Comparison of ENCODE assay signal across 12 mouse cellular contexts in genomic region chr2:33636628-33637188, GRCm38 (mm10). TPM values are rescaled to one million over a fixed set of nuclear protein-coding genes. Genes with fewer than 3 reads are reported as not detected.
DNase-seq lines count a peak whose midpoint lies in the region; ATAC-seq and TF ChIP-seq lines count a peak whose summit lies in the region.
"Had no signal": no experiment of that assay in that cellular context is flagged by ENCODE, and none has a peak within 500 bp of the region (broad histone marks: within the 10 kb centered on the region; RNA-seq: fewer than 3 reads in every experiment).

No protein-coding gene starts in this region.

- H3K27ac ChIP-seq in lung, embryonic 14.5 days (ENCODE audit: low read depth): no peak overlapping the region
- H3K27ac ChIP-seq in hindbrain, embryonic 10.5 days: peak overlapping the region; percentile 69; the same call in 1 of the 2 replicates
- H3K27ac ChIP-seq in midbrain, postnatal 0 days (ENCODE audit: low read depth, low read length): no peak overlapping the region
- H3K27ac ChIP-seq: layer of hippocampus, adult 2 months had no signal

- DNase-seq in lung, embryonic 14.5 days: no peak
- DNase-seq in lung, adult 18-20 months: no peak
- DNase-seq in embryo, embryonic 11 days: peak; percentile 42
- peak; percentile 52 for DNase-seq in hindbrain, embryonic 10.5 days (ENCODE audit: low spot score)
- DNase-seq in midbrain, postnatal 0 days (ENCODE audit: low spot score): no peak
- DNase-seq in right cerebral cortex, postnatal 4 days: no peak
- DNase-seq in gastrocnemius, postnatal 36 days: no peak
- DNase-seq in layer of hippocampus, adult 8-10 months (ENCODE audit: low spot score in 2 of 2): no peak
- DNase-seq: lung, postnatal 4 days had no signal

- H3K4me1 ChIP-seq in lung, embryonic 14.5 days (ENCODE audit: insufficient read depth): no peaks in the 10 kb centered on the region
- H3K4me1 ChIP-seq in hindbrain, embryonic 10.5 days (replicated peaks): peaks cover 81% of the 10 kb centered on the region
- no peaks in the 10 kb centered on the region for H3K4me1 ChIP-seq in midbrain, postnatal 0 days (ENCODE audit: insufficient read depth, low read length)

- no peak for TF ChIP-seq CTCF in lung, embryonic 14.5 days (IDR thresholded peaks at IDR 0.05; ENCODE audit: low read depth)
- TF ChIP-seq CTCF in midbrain, postnatal 0 days (IDR thresholded peaks at IDR 0.05): no peak

- no peak overlapping the region for H3K9ac ChIP-seq in lung, embryonic 14.5 days
- H3K9ac ChIP-seq in midbrain, postnatal 0 days (replicated peaks; ENCODE audit: low read length, poor library complexity, severe bottlenecking): no peak overlapping the region
- H3K9ac ChIP-seq: heart, embryonic 12.5 days had no signal

- H3K4me2 ChIP-seq in lung, embryonic 14.5 days: peak overlapping the region; percentile 7; the same call in 1 of the 2 replicates
- peak overlapping the region; percentile 12; the same call in 1 of the 2 replicates for H3K4me2 ChIP-seq in midbrain, postnatal 0 days (ENCODE audit: low read depth, low read length, poor library complexity, severe bottlenecking)

- H3K9me3 ChIP-seq in lung, embryonic 14.5 days (ENCODE audit: low read depth, low read length): no peaks in the 10 kb centered on the region
- no peaks in the 10 kb centered on the region for H3K9me3 ChIP-seq in hindbrain, embryonic 10.5 days
- no peaks in the 10 kb centered on the region for H3K9me3 ChIP-seq in midbrain, postnatal 0 days (ENCODE audit: low read length)
- H3K9me3 ChIP-seq: heart, embryonic 12.5 days had no signal

- H3K27me3 ChIP-seq in lung, embryonic 14.5 days (ENCODE audit: insufficient read depth, low read length): peaks cover 98% of the 10 kb centered on the region
- H3K27me3 ChIP-seq in hindbrain, embryonic 10.5 days (ENCODE audit: insufficient read depth, poor library complexity, severe bottlenecking): peaks cover 100% of the 10 kb centered on the region
- H3K27me3 ChIP-seq in midbrain, postnatal 0 days (ENCODE audit: insufficient read depth, low read length): peaks cover 79% of the 10 kb centered on the region

- intact Hi-C loops in gastrocnemius, postnatal 36 days (cut with DNase I): no loop called here

- 0 out of 2 replicates have a peak overlapping the region, but pooled peaks have one; percentile 2 for H3K4me3 ChIP-seq in lung, embryonic 14.5 days (ENCODE audit: low read depth, low read length)
- peak overlapping the region; percentile 57 for H3K4me3 ChIP-seq in hindbrain, embryonic 10.5 days
- no peak overlapping the region for H3K4me3 ChIP-seq in midbrain, postnatal 0 days (ENCODE audit: low read depth, low read length)
- H3K4me3 ChIP-seq: erythroblast, embryonic 14.5 days; heart, embryonic 12.5 days; layer of hippocampus, adult 2 months had no signal

- H3K36me3 ChIP-seq in lung, embryonic 14.5 days (ENCODE audit: insufficient read depth): no peaks in the 10 kb centered on the region
- H3K36me3 ChIP-seq in hindbrain, embryonic 10.5 days: no peaks in the 10 kb centered on the region
- no peaks in the 10 kb centered on the region for H3K36me3 ChIP-seq in midbrain, postnatal 0 days (ENCODE audit: insufficient read depth, low read length)
- H3K36me3 ChIP-seq: heart, embryonic 12.5 days had no signal

- 2% methylated on average over 26 of the region's 26 CpGs for WGBS in lung, embryonic 14.5 days
- WGBS in hindbrain, embryonic 10.5 days: under 1% methylated on average over 26 of the region's 26 CpGs
- WGBS in midbrain, postnatal 0 days: 2% methylated on average over 26 of the region's 26 CpGs

- no peak for ATAC-seq in lung, embryonic 14.5 days (ENCODE audit: insufficient read depth)
- no peak for ATAC-seq in midbrain, postnatal 0 days (ENCODE audit: low FRiP score)

RNA-seq across cellular contexts. Expression of gene Lmx1b, which starts 3.6 kb away (rescaled TPM):
- 0.09 TPM in 1 of 2 replicates, not detected in the other for polyA plus RNA-seq in lung, embryonic 14.5 days (2014; fragmentation: Nextera tagmentation; extraction: Ambion mirVana)
- 2.5 and 7.7 TPM in 2 replicates for polyA plus RNA-seq in hindbrain, embryonic 10.5 days (2016; fragmentation: Nextera tagmentation; extraction: Ambion mirVana)
- 7.0 and 8.4 TPM in 2 replicates for total RNA-seq in midbrain, postnatal 0 days (2014; rRNA removed)
- 0.65 and 0.83 TPM in 2 replicates for polyA plus RNA-seq in midbrain, postnatal 0 days (2015; fragmentation: Nextera tagmentation; extraction: Ambion mirVana)
- total RNA-seq in gastrocnemius, postnatal 36 days (2021): under 1 TPM; 0.13 to 0.25 TPM
- total RNA-seq in layer of hippocampus, adult 8-10 months (2022): under 1 TPM in 2 of 4 experiments, not detected in 2; 0.08 to 0.55 TPM
- polyA plus RNA-seq: erythroblast, embryonic 14.5 days had no signal

Comparison
In these comparisons a context has a peak if more than half of its experiments do, and no peak if none do; other contexts are left out.
1. DNase-seq: peak in embryo, embryonic 11 days (single experiment) and hindbrain, embryonic 10.5 days (single experiment); none in lung, embryonic 14.5 days (single experiment), lung, adult 18-20 months (0 of 2), midbrain, postnatal 0 days (single experiment), right cerebral cortex, postnatal 4 days (single experiment), gastrocnemius, postnatal 36 days (0 of 2) and layer of hippocampus, adult 8-10 months (0 of 2).